Mouse (Mus musculus) skeletal muscle tissue, adult 2 months (tissue): Measurements from ENCODE around the gene Olfr1511.
"Not testable (repeated sequence)": the region's sequence is repeated elsewhere in the genome, so short reads cannot be mapped to it uniquely, and the experiment has no call there.

Experiments used
- DNase-seq: peaks from one replicate; pipeline ENCODE4 v3.0.0-alpha.2; 2012; ENCODE audit warnings: low read depth, low spot score

The Olfr1511 gene

GRCm38 (mm10) chr14:52397279-52397678, at the start of gene Olfr1511:
Gene Olfr1511, minus strand, starts transcription at chr14:52397379.
- no peak for DNase-seq

- DNase-seq, result no peak
These were observed 45.5 kb upstream of the Olfr1511 start, which contains the start of gene Olfr1509 for GRCm38 (mm10) chr14:52442690-52443089. Gene Olfr1509, plus strand, starts transcription at chr14:52442990.

DNA sequence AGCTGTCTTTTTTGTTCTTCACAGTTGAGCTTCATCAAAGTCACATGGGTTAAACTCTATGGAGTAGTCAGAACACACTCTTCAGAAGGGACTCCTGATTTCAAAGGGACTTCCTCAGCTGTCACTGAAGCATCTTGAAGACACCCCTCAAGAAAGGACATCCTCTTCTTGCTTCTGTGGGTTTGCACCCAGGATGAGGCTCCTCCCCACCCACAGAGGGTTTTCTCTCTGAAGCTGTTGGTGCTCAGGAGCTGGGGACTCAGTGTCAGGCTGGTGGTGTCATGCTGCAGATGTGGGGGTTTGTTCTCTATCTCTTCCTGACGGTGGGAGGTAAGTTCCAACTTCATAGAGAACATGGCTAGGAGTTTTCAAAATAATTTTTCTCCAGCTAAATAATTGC, 30.5 kb upstream of the Olfr1511 start:
- no peak for DNase-seq

GRCm38 (mm10) chr14:52414273-52414672, 17.1 kb upstream of the Olfr1511 start, which contains the start of gene Olfr1510:
Gene Olfr1510, minus strand, starts transcription at chr14:52414373.
- DNase-seq, result no peak

DNA sequence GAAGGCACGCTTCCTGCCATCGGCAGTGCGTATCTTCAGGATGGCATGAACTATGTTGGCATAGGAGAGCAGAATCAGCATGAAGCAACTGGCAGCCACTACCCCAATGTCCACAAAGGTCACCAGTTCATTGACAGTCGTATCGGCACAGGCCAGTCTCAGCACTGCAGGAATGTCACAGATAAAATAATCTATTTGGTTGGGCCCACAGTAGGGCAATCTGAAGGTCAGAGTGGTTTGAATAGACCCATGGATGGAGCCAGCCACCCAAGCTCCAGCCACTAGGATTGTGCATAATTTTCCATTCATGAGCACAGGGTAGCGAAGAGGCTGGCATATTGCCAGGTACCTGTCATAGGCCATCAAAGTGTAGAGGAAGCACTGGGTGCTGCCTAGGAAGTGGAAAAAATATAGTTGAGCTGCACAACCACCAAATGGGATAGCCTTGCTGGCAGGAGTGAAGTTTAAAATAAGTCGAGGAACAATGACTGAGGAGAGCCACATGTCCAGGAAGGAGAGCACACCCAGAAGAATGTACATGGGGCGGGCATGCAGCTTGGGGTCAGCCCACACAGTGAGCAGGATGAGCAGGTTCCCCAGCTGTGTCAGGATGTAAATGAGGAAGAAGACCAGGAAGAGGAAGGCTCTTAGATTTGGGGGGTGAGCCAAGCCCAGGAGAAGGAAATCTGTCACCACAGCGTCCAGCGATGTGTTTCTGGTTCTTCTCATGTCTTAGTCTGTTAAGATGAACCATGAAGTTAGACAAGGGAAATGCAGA, 13.2 kb upstream of the Olfr1511 start:
- DNase-seq, result not testable (repeated sequence)

DNA sequence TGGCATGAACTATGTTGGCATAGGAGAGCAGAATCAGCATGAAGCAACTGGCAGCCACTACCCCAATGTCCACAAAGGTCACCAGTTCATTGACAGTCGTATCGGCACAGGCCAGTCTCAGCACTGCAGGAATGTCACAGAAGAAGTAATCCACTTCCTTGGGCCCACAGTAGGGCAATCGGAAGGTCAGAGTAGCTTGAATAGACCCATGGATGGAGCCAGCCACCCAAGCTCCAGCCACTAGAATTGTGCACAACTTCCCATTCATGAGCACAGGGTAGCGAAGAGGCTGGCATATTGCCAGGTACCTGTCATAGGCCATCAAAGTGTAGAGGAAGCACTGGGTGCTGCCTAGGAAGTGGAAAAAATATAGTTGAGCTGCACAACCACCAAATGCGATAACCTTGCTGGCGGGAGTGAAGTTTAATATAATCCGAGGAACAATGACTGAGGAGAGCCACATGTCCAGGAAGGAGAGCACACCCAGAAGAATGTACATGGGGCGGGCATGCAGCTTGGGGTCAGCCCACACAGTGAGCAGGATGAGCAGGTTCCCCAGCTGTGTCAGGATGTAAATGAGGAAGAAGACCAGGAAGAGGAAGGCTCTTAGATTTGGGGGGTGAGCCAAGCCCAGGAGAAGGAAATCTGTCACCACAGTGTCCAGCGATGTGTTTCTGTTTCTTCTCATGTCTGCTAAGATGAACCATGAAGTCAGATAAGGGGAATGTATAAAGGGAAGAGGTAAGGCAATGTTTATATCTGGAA, 6.9 kb downstream of the Olfr1511 start:
- DNase-seq, result not testable (repeated sequence)

GRCm38 (mm10) chr14:52379068-52379467, 18.1 kb downstream of the Olfr1511 start, which contains the start of gene Olfr1512:
Gene Olfr1512, minus strand, starts transcription at chr14:52379168.
- no peak for DNase-seq

GRCm38 (mm10) chr14:52368741-52369140, 28.4 kb downstream of the Olfr1511 start:
- no peak for DNase-seq

DNA sequence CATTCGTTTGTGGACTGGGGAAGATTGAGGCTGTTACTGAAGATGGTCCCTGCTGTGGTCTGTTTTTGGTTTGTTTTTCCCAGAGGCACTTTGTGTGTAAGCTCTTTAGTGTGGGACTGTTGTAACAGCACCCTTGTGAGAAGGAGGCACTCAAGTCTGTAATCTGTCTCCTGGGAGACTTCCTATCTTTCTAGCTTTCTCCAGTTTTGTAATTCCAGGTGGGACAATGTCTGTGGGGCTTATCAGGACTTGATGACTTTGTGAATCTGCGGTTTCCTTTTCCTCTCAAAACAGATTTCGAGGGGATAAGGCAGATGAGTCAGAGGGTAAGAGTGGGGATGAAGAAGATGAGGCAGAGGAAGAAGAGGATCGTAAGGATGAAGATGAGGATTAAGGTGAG, 40.9 kb downstream of the Olfr1511 start, which contains the start of gene Olfr1513:
Olfr1513 (minus strand) TSS at position 101 of the 400 bp plus-strand sequence.
- no peak for DNase-seq
